Mouse (Mus musculus) neural tube, embryonic 13.5 days (tissue): ENCODE measurements at regions not wholly inside any gene's neighbourhood (a gene's known extent, or its start where the extent isn't known, plus 50 kb on each side); places are given as distances from the start of the nearest gene placed in this dataset.

Experiments used
- ATAC-seq: fragments of 200-750 bp; cut with Nextera tagmentation; 2 replicates; pipeline ENCODE4 v1.8.0; 2017; ENCODE audit warnings: low read depth, mild to moderate bottlenecking, moderate TSS enrichment, moderate library complexity
- H3K27ac ChIP-seq: fragments of 300-500 bp; sonication (generic); replicated peaks from 2 replicates; pipeline ENCODE4 v1.5.1; 2015; ENCODE audit warnings: moderate library complexity, mild to moderate bottlenecking, inconsistent platforms
- H3K27me3 ChIP-seq: fragments of 300-500 bp; sonication (generic); 2 replicates; pipeline ENCODE4 v1.6.1; 2015; ENCODE audit warnings: mild to moderate bottlenecking, inconsistent platforms
- H3K36me3 ChIP-seq: fragments of 300-500 bp; sonication (generic); 2 replicates; pipeline ENCODE4 v1.6.1; 2015; ENCODE audit warnings: mild to moderate bottlenecking, inconsistent platforms
- H3K4me1 ChIP-seq: fragments of 300-500 bp; sonication (generic); replicated peaks from 2 replicates; pipeline ENCODE4 v1.6.1; 2015; ENCODE audit warnings: inconsistent platforms
- H3K4me2 ChIP-seq: fragments of 300-500 bp; sonication (generic); 2 replicates; pipeline ENCODE4 v1.6.1; 2015; ENCODE audit warnings: inconsistent platforms, mild to moderate bottlenecking, moderate library complexity
- H3K4me3 ChIP-seq: fragments of 300-500 bp; sonication (generic); 2 replicates; pipeline ENCODE4 v1.5.1; 2015; ENCODE audit warnings: mild to moderate bottlenecking, inconsistent platforms
- H3K9ac ChIP-seq: fragments of 300-500 bp; sonication (generic); 2 replicates; pipeline ENCODE4 v1.6.1; 2015; ENCODE audit warnings: moderate library complexity, mild to moderate bottlenecking, inconsistent platforms
- H3K9me3 ChIP-seq: fragments of 300-500 bp; sonication (generic); 2 replicates; pipeline ENCODE4 v1.6.1; 2016; ENCODE audit warnings: inconsistent platforms
- WGBS: fragments of 180-500 bp; shearing (Covaris S2); methylation state at CpG from one replicate; pipeline ENCODE4 v1.1.7; 2015; 5-methylcytosine and 5-hydroxymethylcytosine counted together

DNA sequence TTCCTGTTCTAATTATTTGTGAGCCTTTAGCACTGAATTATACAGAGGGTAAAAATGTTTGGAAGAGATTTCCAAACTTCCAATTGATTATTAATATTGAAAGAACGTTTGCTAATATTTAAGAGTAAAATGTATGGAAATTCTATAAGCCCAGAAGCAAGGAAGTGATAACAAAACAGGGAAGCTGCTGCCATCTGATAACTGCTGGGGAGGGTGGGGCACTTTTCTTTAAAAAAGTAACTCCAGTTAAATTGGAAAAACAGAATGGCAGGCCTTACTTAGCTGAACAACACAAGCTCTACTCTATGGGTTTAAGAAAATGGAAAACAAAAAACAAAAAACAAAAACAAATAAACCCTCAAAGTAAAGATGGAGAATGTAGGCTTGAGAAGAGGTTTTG lies 1327.7 kb downstream of the Hace1 start:
- no peak overlapping the region for H3K27ac ChIP-seq
- H3K27me3 ChIP-seq, result no peaks in the 10 kb centered on the region
- no peak overlapping the region for H3K4me3 ChIP-seq
- no peaks in the 10 kb centered on the region for H3K36me3 ChIP-seq
- 73% methylated on average over 1 of the region's 1 CpGs for WGBS
- H3K9ac ChIP-seq, result no peak overlapping the region
- H3K4me2 ChIP-seq, result no peak overlapping the region
- no peaks in the 10 kb centered on the region for H3K4me1 ChIP-seq
- no peaks in the 10 kb centered on the region for H3K9me3 ChIP-seq
- ATAC-seq, result no peak

- WGBS, result 39% methylated on average over 7 of the region's 7 CpGs
- ATAC-seq, result no peak
- no peak overlapping the region for H3K27ac ChIP-seq
- no peaks in the 10 kb centered on the region for H3K36me3 ChIP-seq
- H3K4me1 ChIP-seq, result peaks cover 6% of the 10 kb centered on the region; the same call in 1 of the 2 replicates
- H3K9me3 ChIP-seq, result no peaks in the 10 kb centered on the region
- H3K4me2 ChIP-seq, result no peak overlapping the region
- no peak overlapping the region for H3K4me3 ChIP-seq
- no peaks in the 10 kb centered on the region for H3K27me3 ChIP-seq
- H3K9ac ChIP-seq, result no peak overlapping the region
These were observed 1345.0 kb downstream of the Hace1 start for GRCm38 (mm10) chr10:46922527-46923200.

DNA sequence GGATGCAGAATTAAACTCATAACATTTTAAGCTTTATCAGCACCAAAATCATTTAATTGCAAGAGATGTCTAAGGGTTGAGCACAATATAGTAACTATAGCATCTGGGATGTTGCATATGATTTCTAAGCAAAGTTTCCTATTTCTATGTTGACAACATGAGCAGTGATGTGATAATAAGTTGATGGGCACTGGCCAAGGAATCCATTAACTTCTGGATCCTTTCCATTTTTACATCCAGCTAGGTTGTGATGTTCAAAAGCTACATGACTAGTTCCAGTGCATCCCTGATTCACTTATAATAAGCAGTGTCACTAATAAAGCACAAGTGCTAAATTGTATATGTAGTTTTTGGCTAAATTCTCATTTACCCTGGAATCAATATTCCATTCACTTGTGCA lies 1356.7 kb downstream of the Hace1 start:
- no peak for ATAC-seq
- Histone ChIP-seq H3K27me3 (no peaks in the 10 kb centered on the region), H3K4me1 (no peaks in the 10 kb centered on the region)

GRCm38 (mm10) chr10:46936248-46936970 lies 1358.8 kb downstream of the Hace1 start:
- Histone ChIP-seq H3K9me3 (no peaks in the 10 kb centered on the region), H3K27me3 (no peaks in the 10 kb centered on the region), H3K4me3 (no peak overlapping the region), H3K4me1 (no peaks in the 10 kb centered on the region), H3K36me3 (no peaks in the 10 kb centered on the region), H3K4me2 (no peak overlapping the region), H3K27ac (no peak overlapping the region), H3K9ac (no peak overlapping the region)
- ATAC-seq, result no peak
- WGBS, result 62% methylated on average over 5 of the region's 5 CpGs

More for the DNA sequence above, 1356.7 kb downstream of the Hace1 start:
- H3K9ac ChIP-seq, result no peak overlapping the region
- H3K36me3 ChIP-seq, result no peaks in the 10 kb centered on the region
- no peak overlapping the region for H3K27ac ChIP-seq
- H3K4me2 ChIP-seq, result no peak overlapping the region
- no peak overlapping the region for H3K4me3 ChIP-seq
- H3K9me3 ChIP-seq, result no peaks in the 10 kb centered on the region

DNA sequence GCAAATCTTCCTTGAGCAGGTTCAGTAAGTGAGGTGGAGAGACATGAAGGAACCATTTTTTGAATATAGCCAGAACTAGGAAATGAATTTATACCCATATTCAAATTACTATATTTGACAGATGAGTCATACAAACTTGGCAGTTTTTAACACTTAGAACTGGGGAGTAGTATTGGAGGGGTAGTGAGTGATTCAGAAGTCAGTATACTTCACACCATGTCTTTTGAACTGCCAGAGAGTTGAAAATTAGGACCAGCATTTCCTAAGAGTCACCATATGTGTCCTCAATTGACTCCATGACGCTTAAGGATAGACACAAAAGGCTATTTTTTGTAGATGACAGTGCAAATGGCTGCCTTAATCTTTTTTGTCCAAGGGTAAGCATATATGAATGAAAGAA lies 1361.7 kb downstream of the Hace1 start:
- Histone ChIP-seq H3K27me3 (no peaks in the 10 kb centered on the region), H3K4me2 (no peak overlapping the region), H3K4me1 (no peaks in the 10 kb centered on the region), H3K9me3 (no peaks in the 10 kb centered on the region), H3K9ac (no peak overlapping the region), H3K36me3 (no peaks in the 10 kb centered on the region), H3K27ac (no peak overlapping the region), H3K4me3 (no peak overlapping the region)
- WGBS, result 84% methylated on average over 1 of the region's 1 CpGs
- ATAC-seq, result no peak

GRCm38 (mm10) chr10:46939819-46940218 lies 1362.2 kb downstream of the Hace1 start:
- ATAC-seq, result no peak
- no peak overlapping the region for H3K9ac ChIP-seq
- no peaks in the 10 kb centered on the region for H3K9me3 ChIP-seq
- no peak overlapping the region for H3K4me2 ChIP-seq
- no peaks in the 10 kb centered on the region for H3K36me3 ChIP-seq
- WGBS, result 77% methylated on average over 2 of the region's 2 CpGs
- H3K4me1 ChIP-seq, result no peaks in the 10 kb centered on the region
- no peaks in the 10 kb centered on the region for H3K27me3 ChIP-seq
- H3K27ac ChIP-seq, result no peak overlapping the region
- no peak overlapping the region for H3K4me3 ChIP-seq

- Histone ChIP-seq H3K27me3 (no peaks in the 10 kb centered on the region), H3K4me2 (no peak overlapping the region), H3K4me1 (no peaks in the 10 kb centered on the region), H3K4me3 (no peak overlapping the region), H3K9me3 (no peaks in the 10 kb centered on the region), H3K36me3 (no peaks in the 10 kb centered on the region), H3K9ac (no peak overlapping the region), H3K27ac (no peak overlapping the region)
- WGBS, result 86% methylated on average over 4 of the region's 4 CpGs
- ATAC-seq, result no peak
These were observed 1375.3 kb downstream of the Hace1 start for GRCm38 (mm10) chr10:46952940-46953339.

- Histone ChIP-seq H3K4me3 (no peak overlapping the region), H3K4me2 (no peak overlapping the region), H3K27me3 (no peaks in the 10 kb centered on the region), H3K9ac (no peak overlapping the region), H3K4me1 (no peaks in the 10 kb centered on the region), H3K9me3 (no peaks in the 10 kb centered on the region), H3K27ac (no peak overlapping the region), H3K36me3 (no peaks in the 10 kb centered on the region)
- no peak for ATAC-seq
- 84% methylated on average over 1 of the region's 1 CpGs for WGBS
These were observed 1377.1 kb downstream of the Hace1 start for GRCm38 (mm10) chr10:46954701-46955100.

GRCm38 (mm10) chr10:46980410-46980809 lies 1402.8 kb downstream of the Hace1 start:
- H3K4me2 ChIP-seq, result no peak overlapping the region
- no peak overlapping the region for H3K9ac ChIP-seq
- H3K27ac ChIP-seq, result no peak overlapping the region
- H3K4me1 ChIP-seq, result no peaks in the 10 kb centered on the region
- no peaks in the 10 kb centered on the region for H3K36me3 ChIP-seq
- H3K9me3 ChIP-seq, result no peaks in the 10 kb centered on the region
- no peak for ATAC-seq
- H3K4me3 ChIP-seq, result no peak overlapping the region
- H3K27me3 ChIP-seq, result no peaks in the 10 kb centered on the region

DNA sequence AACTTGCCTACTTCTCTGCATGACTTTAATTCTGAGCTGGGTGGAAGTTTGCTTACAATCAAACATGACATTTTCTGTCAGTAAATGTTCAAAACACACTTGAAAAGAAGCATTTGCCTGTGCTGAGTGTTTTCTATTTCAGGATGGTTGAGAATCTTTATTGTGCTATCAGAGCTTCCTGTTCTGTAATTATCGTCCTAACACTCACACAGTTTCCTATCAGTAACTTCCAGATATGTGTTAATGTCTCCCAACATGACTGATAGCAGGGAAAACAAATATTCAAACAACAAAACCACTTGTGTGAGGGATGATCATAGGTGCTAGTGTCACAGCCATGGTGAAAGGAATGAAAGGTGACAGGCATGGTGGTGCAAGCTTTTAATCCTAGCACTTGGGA lies 1422.1 kb downstream of the Hace1 start:
- Histone ChIP-seq H3K4me1 (no peaks in the 10 kb centered on the region), H3K27me3 (no peaks in the 10 kb centered on the region), H3K4me2 (no peak overlapping the region), H3K9ac (no peak overlapping the region), H3K36me3 (no peaks in the 10 kb centered on the region), H3K4me3 (no peak overlapping the region), H3K27ac (no peak overlapping the region), H3K9me3 (no peaks in the 10 kb centered on the region)
- WGBS, result 86% methylated on average over 1 of the region's 1 CpGs
- no peak for ATAC-seq

GRCm38 (mm10) chr10:47028765-47029164 lies 1451.1 kb downstream of the Hace1 start:
- Histone ChIP-seq H3K9ac (no peak overlapping the region), H3K27me3 (no peaks in the 10 kb centered on the region), H3K36me3 (no peaks in the 10 kb centered on the region), H3K27ac (no peak overlapping the region), H3K4me2 (no peak overlapping the region), H3K4me3 (no peak overlapping the region), H3K4me1 (no peaks in the 10 kb centered on the region), H3K9me3 (no peaks in the 10 kb centered on the region)
- no peak for ATAC-seq

DNA sequence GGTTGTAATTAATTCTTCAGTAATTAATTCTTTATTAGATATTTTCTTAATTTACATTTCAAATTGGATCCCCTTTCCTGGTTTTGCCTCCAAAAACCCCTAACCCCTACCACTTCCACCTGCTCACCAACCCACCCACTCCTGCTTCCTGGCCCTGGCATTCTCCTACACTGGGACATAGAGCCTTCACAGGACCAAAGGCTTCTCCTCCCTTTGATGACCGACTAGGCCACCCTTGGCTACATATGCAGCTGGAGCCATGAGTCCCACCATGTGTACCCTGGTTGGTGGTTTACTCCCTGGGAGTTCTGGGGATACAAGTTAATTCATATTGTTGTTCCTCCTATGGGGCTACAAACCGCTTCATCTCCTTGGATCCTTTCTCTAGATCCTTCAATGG lies 1477.0 kb downstream of the Hace1 start:
- H3K4me3 ChIP-seq, result no peak overlapping the region
- H3K27ac ChIP-seq, result no peak overlapping the region
- H3K4me2 ChIP-seq, result no peak overlapping the region
- WGBS, result 91% methylated on average over 2 of the region's 2 CpGs
- no peak for ATAC-seq
- H3K27me3 ChIP-seq, result no peaks in the 10 kb centered on the region
- no peaks in the 10 kb centered on the region for H3K4me1 ChIP-seq
- H3K9me3 ChIP-seq, result no peaks in the 10 kb centered on the region
- no peak overlapping the region for H3K9ac ChIP-seq
- H3K36me3 ChIP-seq, result no peaks in the 10 kb centered on the region

GRCm38 (mm10) chr10:47102551-47102950 lies 1524.9 kb downstream of the Hace1 start:
- peak; percentile 63; the same call in 1 of the 2 replicates for ATAC-seq
- Histone ChIP-seq H3K4me1 (no peaks in the 10 kb centered on the region), H3K27me3 (no peaks in the 10 kb centered on the region), H3K36me3 (no peaks in the 10 kb centered on the region), H3K9me3 (no peaks in the 10 kb centered on the region), H3K27ac (no peak overlapping the region), H3K4me2 (no peak overlapping the region), H3K9ac (no peak overlapping the region), H3K4me3 (no peak overlapping the region)
- WGBS, result 31% methylated on average over 1 of the region's 1 CpGs
